Mouse (Mus musculus) myocyte (in vitro differentiated cells): ENCODE data around the gene Myh15.

ENCODE experiments used
- POLR2A ChIP-seq: IDR thresholded peaks from one replicate; pipeline ENCODE4 v1.6.1; 2011; ENCODE audit warnings: low read depth, mild to moderate bottlenecking, control low read depth, moderate library complexity; ENCODE audit not compliant: insufficient read length
- SRF ChIP-seq: IDR thresholded peaks from one replicate; pipeline ENCODE4 v1.6.1; 2011; ENCODE audit warnings: low read depth; ENCODE audit not compliant: control insufficient read depth, insufficient read length
- TCF12 ChIP-seq: IDR thresholded peaks from one replicate; pipeline ENCODE4 v1.6.1; 2011; ENCODE audit warnings: mild to moderate bottlenecking, control low read depth; ENCODE audit not compliant: poor library complexity, insufficient read depth, severe bottlenecking

DNA sequence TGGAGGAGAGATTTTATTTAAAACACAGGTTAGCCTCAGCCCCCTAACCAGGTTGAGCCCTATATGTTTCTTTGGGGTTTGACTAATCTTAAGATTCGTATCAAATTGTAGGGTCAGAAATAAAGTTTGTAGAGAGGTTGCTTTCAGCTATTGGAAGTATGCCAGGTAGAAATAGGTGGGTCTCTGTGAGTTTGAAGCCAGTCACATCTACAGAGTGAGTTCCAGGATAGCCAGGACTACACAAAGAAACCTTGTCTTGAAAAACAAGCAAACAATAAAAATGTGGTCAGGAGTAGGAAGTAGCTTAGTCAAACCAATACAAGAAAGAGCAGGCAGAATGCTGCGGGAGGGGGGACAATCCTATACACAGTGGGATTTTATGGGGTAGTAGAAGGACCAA, 136.7 kb downstream of the Myh15 start:
- TF ChIP-seq POLR2A (no peak), SRF (no peak), TCF12 (no peak)
